Mouse (Mus musculus): ENCODE measurements around the gene Mesd. TPM values are rescaled to one million over a fixed set of nuclear protein-coding genes. Genes with fewer than 3 reads are reported as not detected.
"Not testable (repeated sequence)": the region's sequence is repeated elsewhere in the genome, so short reads cannot be mapped to it uniquely, and the experiment has no call there.

Gene Mesd
- total and polyA plus RNA-seq, 3 experiments: 28.7 to 68.0 (median 41.0) TPM

DNA sequence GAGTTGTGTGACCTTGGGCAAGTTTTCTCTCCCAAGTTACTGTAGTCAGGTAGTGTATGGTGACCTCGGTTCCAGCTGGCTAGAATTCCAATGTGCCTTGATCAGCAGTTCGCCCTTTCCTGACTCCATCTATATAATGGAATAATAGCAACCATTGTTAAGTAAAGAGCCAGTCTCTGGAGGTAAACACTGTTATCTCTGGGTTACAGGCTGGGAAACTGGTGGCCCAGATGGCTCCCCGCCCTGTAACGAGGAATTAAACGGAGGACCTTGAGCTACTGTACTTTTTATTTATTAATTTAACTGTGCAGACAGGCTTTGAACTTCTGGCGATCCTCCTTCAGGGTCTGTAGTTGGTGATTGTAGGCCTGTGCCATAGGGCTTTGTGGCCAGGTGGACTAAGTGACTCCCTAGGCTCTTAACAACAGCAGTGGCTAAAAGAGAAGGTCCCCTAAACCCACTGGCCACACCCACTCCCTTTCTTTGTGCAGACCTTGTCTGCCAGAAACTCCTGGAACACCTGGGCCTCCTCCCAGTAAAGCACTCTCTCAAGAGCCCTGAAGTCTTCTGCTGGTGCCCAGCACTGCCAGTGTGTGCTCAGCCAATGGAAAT lies 761 bp downstream of the Mesd start:
- TF ChIP-seq TAL1 (conservative IDR thresholded peaks at IDR 0.05; ENCODE audit: low read depth, low read length) (peak; percentile 70), GATA1 (IDR thresholded peaks at IDR 0.05; ENCODE audit: borderline replicate concordance, low read length) (no peak), CTCF (IDR thresholded peaks at IDR 0.05; ENCODE audit: low read depth, low read length) (no peak), POLR2AphosphoS5 (IDR thresholded peaks at IDR 0.05; ENCODE audit: insufficient replicate concordance, low read depth, low read length) (no peak), GATA2 (IDR thresholded peaks at IDR 0.05; ENCODE audit: borderline replicate concordance, low read depth, low read length) (no peak)
- Histone ChIP-seq H3K27me3 (ENCODE audit: insufficient read depth, low read length) (no peaks in the 10 kb centered on the region), H3K9me3 (replicated peaks) (peaks cover 5% of the 10 kb centered on the region), H3K4me1 (ENCODE audit: insufficient read depth, low read depth, low read length) (peaks cover 67% of the 10 kb centered on the region), H3K36me3 (replicated peaks) (peaks cover 22% of the 10 kb centered on the region), H3K4me3 (ENCODE audit: low read depth, low read length) (peak overlapping the region; percentile 80)
- ATAC-seq (ENCODE audit: extremely low read depth, insufficient number of reproducible peaks, low FRiP score, poor library complexity, severe bottlenecking) (peak; percentile 42), DNase-seq (ENCODE audit: low spot score) (peak; percentile 40)

DNA sequence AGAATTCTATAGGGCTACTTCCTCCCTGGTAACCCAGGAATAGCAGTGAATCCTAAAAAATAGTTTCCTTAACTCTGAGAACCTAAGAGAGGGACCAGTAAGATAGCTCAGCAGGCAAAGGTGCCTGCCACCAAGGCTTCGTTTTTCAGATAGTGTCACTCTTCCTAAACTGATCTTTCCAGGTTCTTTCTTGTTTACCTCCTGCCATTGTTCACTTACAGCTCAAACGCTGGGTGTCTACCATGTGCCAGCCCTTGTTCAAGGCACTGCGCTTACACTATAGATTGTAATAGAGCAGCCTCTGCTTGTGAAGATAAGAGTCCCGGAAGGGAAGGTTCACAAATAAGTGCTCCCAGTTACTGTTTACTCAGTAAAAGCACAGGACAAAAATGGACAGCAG lies 1.6 kb downstream of the Mesd start:
- Histone ChIP-seq H3K4me1 (ENCODE audit: insufficient read depth, low read depth, low read length) (peaks cover 64% of the 10 kb centered on the region), H3K4me3 (ENCODE audit: low read depth, low read length) (no peak overlapping the region; the same call in 1 of the 2 replicates), H3K36me3 (replicated peaks) (peaks cover 19% of the 10 kb centered on the region), H3K27me3 (ENCODE audit: insufficient read depth, low read length) (no peaks in the 10 kb centered on the region), H3K9me3 (replicated peaks) (peaks cover 5% of the 10 kb centered on the region)
- TF ChIP-seq CTCF (IDR thresholded peaks at IDR 0.05; ENCODE audit: low read depth, low read length): no peak
- no peak for TF ChIP-seq POLR2AphosphoS5 (IDR thresholded peaks at IDR 0.05; ENCODE audit: insufficient replicate concordance, low read depth, low read length)
- peak; percentile 58 for TF ChIP-seq TAL1 (conservative IDR thresholded peaks at IDR 0.05; ENCODE audit: low read depth, low read length)
- ATAC-seq (ENCODE audit: extremely low read depth, insufficient number of reproducible peaks, low FRiP score, poor library complexity, severe bottlenecking) (peak; percentile 58), DNase-seq (ENCODE audit: low spot score) (peak; percentile 39)

GRCm38 (mm10) chr7:83886366-83887129 lies 2.3 kb downstream of the Mesd start:
- no peaks in the 10 kb centered on the region for H3K27me3 ChIP-seq (ENCODE audit: insufficient read depth, low read length)
- H3K9me3 ChIP-seq (replicated peaks): peaks cover 5% of the 10 kb centered on the region
- ATAC-seq (ENCODE audit: extremely low read depth, insufficient number of reproducible peaks, low FRiP score, poor library complexity, severe bottlenecking) (no peak), DNase-seq (ENCODE audit: low spot score) (no peak)
- H3K36me3 ChIP-seq (replicated peaks): peaks cover 13% of the 10 kb centered on the region
- H3K4me1 ChIP-seq (ENCODE audit: insufficient read depth, low read depth, low read length): peaks cover 63% of the 10 kb centered on the region
- H3K4me3 ChIP-seq (ENCODE audit: low read depth, low read length): no peak overlapping the region
- TF ChIP-seq CTCF (IDR thresholded peaks at IDR 0.05; ENCODE audit: low read depth, low read length): peak; percentile 35; the same call in 1 of the 2 replicates
- TF ChIP-seq POLR2AphosphoS5 (IDR thresholded peaks at IDR 0.05; ENCODE audit: insufficient replicate concordance, low read depth, low read length): no peak

DNA sequence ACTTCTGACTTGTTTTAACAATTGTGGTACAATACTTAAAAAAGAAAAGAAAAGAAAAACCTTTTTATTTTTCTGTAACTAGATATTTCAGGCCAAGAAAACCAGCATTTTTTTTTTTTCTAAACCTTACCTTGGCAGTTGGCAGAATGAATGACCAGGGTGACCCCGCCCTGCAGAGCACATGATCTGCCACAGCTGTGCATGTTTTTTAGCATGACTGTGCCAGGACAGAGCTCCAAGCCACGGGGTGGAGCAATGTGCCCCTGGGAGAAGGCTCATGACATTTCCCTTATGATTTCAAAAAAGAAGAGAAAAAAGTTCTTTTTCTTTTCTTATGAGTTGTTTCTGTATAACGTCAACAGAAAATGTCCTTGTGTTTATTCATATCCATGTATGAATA lies 5.1 kb downstream of the Mesd start:
- peaks cover 5% of the 10 kb centered on the region for H3K36me3 ChIP-seq (replicated peaks)
- peaks cover 56% of the 10 kb centered on the region for H3K4me1 ChIP-seq (ENCODE audit: insufficient read depth, low read depth, low read length)
- H3K27me3 ChIP-seq (ENCODE audit: insufficient read depth, low read length): no peaks in the 10 kb centered on the region
- DNase-seq (ENCODE audit: low spot score): no peak
- no peak for TF ChIP-seq POLR2AphosphoS5 (IDR thresholded peaks at IDR 0.05; ENCODE audit: insufficient replicate concordance, low read depth, low read length)
- TF ChIP-seq TAL1 (conservative IDR thresholded peaks at IDR 0.05; ENCODE audit: low read depth, low read length): no peak
- H3K4me3 ChIP-seq (ENCODE audit: low read depth, low read length): no peak overlapping the region
- no peak for ATAC-seq (ENCODE audit: extremely low read depth, insufficient number of reproducible peaks, low FRiP score, poor library complexity, severe bottlenecking)
- H3K9me3 ChIP-seq (replicated peaks): no peaks in the 10 kb centered on the region

DNA sequence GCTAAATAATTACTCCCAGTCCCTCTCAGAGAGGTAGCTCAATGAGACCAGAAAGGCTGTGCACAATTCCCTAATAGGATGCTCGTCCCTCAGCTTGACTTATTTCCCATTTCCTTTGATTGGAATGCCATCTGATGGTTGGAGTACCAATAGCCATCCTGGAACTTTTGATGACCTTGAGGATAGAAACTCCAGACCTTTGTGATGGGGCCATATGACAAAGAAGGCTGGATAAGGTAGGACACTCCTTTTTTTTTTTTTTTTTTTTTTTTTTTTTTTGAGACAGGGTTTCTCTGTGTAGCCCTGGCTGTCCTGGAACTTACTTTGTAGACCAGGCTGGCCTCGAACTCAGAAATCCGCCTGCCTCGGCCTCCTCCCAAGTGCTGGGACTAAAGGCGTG lies 5.7 kb downstream of the Mesd start:
- H3K9me3 ChIP-seq (replicated peaks); ATAC-seq (ENCODE audit: extremely low read depth, insufficient number of reproducible peaks, low FRiP score, poor library complexity, severe bottlenecking); H3K27me3 ChIP-seq (ENCODE audit: insufficient read depth, low read length); DNase-seq (ENCODE audit: low spot score); H3K4me3 ChIP-seq (ENCODE audit: low read depth, low read length): not testable (repeated sequence)
- Histone ChIP-seq H3K4me1 (ENCODE audit: insufficient read depth, low read depth, low read length) (peaks cover 55% of the 10 kb centered on the region), H3K36me3 (replicated peaks) (peaks cover 11% of the 10 kb centered on the region)

DNA sequence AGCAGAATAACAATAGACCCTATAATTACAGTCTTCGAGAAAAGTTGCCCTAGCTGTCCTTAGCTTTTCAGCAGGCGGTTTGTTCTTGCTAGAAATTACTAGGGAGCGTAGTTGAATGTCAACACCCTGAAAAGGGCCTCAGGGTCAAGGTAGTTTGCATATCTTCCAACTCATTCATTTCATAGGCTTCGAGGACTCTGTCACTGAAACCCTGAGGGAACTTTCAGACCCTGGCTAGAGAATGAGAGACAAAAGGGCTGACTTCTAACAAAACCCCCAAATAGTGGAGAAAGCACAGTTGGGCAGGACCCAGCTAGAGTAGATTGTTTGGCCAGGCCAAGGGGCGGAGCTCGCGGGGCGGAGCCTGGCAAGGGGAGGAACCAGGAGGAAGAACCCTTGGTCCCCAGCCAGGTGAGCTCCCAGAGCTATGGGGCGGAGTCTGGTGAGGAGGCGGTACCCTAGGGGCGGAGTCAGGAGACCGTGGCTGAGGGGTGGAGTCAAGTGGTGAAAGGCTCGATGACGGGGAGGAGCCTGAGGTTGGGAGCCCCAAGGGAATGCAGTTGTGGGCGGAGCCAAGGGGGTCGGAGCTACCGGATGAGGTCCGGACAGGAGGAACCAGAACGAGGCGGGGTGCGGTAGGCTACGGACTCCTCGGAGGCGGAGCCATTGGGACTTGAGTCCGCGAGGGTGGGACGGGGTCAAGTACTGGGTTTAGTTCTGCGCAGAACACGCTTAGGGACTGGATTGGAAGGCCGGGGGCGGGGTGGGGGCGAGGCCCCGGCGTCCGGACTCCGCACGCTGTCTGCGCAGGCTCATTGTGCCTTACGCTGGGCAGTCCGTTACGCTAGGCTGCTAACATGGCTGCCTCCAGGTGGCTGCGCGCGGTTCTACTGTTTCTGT lies 7.4 kb downstream of the Mesd start:
- peak; percentile 92 for ATAC-seq (ENCODE audit: extremely low read depth, insufficient number of reproducible peaks, low FRiP score, poor library complexity, severe bottlenecking)
- peak overlapping the region; percentile 92 for H3K4me3 ChIP-seq (ENCODE audit: low read depth, low read length)
- peaks cover 52% of the 10 kb centered on the region for H3K4me1 ChIP-seq (ENCODE audit: insufficient read depth, low read depth, low read length)

More for the DNA sequence above, 7.4 kb downstream of the Mesd start:
- H3K27me3 ChIP-seq (ENCODE audit: insufficient read depth, low read length): no peaks in the 10 kb centered on the region
- peaks cover 24% of the 10 kb centered on the region for H3K36me3 ChIP-seq (replicated peaks)
- no peak for TF ChIP-seq CTCF (IDR thresholded peaks at IDR 0.05; ENCODE audit: low read depth, low read length)
- no peaks in the 10 kb centered on the region for H3K9me3 ChIP-seq (replicated peaks)
- DNase-seq (ENCODE audit: low spot score): peak; percentile 96
